Mouse (Mus musculus) ES-E14 (cell line): ENCODE results near the gene Fyn.

ENCODE experiments used
- CHD2 ChIP-seq: IDR thresholded peaks from 2 replicates; pipeline ENCODE4 v1.6.1; 2014; ENCODE audit warnings: mild to moderate bottlenecking, low read depth, low read length, inconsistent platforms
- MAFK ChIP-seq: IDR thresholded peaks from 2 replicates; pipeline ENCODE4 v1.6.1; 2014; ENCODE audit warnings: mild to moderate bottlenecking, low read depth, low read length, inconsistent platforms; ENCODE audit not compliant: insufficient read depth

DNA sequence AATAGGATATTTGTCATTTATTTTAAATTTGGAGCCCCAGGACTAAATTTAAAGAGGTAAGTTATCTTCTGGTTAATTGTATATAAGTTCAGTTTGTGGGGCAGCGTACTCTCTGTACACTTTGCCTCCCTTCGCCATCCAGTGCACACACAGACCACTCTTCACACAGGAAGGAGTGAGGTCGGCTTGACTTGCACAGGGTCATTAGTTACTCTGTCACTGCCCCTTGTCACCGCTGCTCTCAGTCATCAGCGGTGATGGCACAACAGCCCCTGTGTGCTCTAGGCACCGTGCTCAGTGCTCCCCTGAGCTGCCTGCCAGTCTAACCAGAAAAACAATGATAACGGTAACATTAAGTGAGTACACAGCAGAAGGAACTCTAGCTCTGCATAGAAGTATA, 21.9 kb downstream of the Fyn start:
- TF ChIP-seq CHD2: no peak
- no peak for TF ChIP-seq MAFK
